Mouse (Mus musculus): Measurements from ENCODE around the gene Hoxa3.
A peak's percentile ranks its signal among the peaks of the same experiment; 100 is the strongest.

Hoxa3 gene

DNA sequence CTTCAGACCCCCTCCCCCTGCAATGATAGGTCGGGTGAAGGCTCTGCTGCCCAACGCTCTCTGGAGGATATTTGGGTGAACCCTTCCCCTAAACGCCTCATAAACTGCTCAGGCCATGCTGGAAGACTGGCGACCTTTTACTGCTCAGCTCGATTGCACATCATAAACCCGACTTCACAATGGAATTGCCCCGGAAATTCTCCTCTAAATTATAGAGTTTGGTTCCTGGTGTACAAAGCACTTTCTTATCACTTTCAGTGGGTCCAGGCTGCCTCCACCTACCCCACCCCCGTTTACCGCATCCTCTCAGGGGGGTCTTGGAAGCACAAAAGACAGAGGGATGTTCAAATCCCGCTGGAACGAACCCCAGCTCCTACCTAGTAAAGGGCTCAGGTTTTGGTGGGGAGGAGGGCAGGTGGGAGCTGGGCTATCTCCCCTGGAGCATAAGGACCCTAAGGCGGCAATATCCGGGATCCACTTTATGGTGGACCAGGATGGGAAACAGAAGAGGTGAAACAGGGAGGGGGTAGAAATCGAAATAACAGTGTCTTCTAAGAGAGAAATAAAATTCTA, 5.6 kb upstream of the Hoxa3 start:
- DNase-seq: no peak

DNA sequence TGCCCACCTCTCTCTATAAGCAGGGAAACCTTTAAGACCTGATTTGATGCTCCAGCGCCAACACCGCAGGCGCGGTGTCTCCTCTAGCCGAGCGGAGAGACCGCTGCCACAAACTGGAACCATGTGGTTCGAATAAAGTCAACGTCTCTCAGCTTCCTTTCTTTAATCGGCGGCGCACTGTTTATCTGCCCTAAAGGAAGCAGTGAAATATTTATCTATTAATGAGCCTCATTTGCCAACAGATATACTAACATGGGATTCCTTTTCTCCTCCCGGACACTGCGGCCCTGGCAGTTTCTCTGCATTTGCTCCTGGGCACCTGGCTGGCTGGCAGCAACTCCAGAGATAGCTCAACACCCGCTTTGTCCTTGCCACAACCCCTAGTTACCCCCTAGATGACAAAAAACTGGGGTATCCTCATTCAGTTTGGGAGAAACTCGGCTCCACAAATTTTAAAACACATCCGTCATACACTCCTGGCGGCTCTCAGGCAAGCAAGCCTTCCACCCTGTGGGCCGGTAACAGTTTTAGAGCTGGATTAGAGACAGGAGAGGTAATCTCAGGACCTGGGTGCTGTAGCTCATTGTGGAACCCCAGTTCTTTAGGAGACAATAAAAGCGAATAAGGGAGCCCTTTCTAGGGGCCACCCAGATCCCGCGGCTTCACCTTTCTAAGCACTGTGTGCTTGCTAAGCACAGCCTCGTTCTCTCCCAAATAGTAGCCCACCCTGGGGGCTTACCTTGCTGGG, 4.9 kb upstream of the Hoxa3 start:
- DNase-seq: peak in 1 of 2 experiments; percentile 60

- no peak for DNase-seq
These were observed 4.3 kb upstream of the Hoxa3 start for GRCm38 (mm10) chr6:52217459-52217768.

DNA sequence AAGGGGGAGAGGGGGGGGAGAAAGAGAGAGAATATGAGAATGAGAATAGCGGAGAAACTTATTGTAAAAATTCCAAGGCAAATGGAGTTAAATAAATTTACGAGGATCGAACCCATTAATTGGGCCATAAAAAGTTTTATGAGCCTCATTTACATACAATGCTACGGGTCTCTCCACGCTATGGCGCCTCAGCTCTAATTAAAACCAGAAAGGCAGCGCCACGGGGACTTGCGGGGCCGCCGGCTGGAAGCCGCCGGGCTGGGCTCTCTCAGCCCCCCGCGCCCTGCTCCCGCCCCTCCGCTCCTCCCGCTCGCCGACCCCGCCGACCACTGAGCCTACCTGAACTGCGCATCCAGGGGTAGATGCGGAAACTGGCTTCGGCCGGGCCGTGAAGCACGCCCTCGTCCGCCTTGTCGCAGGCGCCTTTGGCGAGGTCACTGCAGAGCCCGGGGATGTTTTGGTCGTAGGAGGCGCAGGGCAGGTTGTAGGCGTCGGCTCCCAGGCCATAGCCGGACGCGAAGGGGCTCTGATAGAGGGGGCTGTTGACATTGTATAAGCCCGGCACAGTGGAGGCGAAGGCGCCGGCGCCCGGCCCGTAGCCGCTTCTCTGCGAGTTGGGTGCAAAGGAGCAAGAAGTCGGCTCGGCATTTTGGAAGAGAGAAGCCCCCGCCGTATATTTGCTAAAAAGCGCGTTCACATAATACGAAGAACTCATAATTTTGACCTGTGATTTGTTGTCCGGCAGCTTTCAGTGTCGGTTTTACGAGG, 3.7 kb upstream of the Hoxa3 start:
- peak in 1 of 2 experiments; percentile 50 for DNase-seq

DNA sequence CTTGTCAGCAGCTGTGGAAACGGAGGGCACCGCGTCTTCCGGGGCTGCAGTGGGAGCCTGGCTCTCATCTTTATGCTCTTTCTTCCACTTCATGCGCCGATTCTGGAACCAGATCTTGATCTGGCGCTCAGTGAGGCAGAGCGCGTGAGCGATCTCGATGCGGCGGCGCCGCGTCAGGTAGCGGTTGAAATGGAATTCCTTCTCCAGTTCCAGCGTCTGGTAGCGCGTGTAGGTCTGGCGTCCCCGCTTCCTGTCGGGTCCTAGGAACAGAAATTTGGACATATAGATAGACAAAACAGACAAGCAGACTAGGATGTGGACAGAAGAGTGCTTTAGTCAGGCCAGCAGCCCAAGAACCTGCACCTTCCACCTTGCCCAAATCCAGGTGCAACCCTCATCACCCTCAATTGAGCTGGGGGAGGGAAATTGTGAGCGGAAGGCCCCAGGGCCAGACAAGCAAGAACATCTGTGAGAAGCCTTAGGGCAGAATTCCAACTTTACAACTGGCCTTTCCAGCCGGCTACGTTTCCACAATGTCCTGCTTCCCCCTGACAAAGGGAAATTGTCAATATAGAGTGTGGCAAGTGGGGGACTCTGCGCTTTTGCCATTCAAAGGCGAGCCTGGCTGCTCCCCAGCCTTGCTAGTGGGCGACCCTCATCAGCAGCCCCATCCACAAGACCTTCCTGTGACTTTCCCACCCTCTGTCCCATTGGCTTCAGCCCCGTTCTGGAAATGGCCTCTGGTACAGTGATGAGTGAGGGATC, 2.8 kb upstream of the Hoxa3 start:
- peak in 1 of 2 experiments; percentile 5 for DNase-seq

- DNase-seq: peak in 1 of 2 experiments; percentile 14
These were observed 1.9 kb upstream of the Hoxa3 start for GRCm38 (mm10) chr6:52215070-52215469.

- DNase-seq: peak in 1 of 2 experiments; percentile 10
These were observed 1.1 kb upstream of the Hoxa3 start for GRCm38 (mm10) chr6:52214271-52214670.

- no peak for DNase-seq
These were observed 499 bp downstream of the Hoxa3 start for GRCm38 (mm10) chr6:52212556-52213118.

GRCm38 (mm10) chr6:52211961-52212360, 1.2 kb downstream of the Hoxa3 start:
- peak; percentile 16 to 38 for DNase-seq

- peak; percentile 85 to 87 for DNase-seq
These were observed 1.8 kb downstream of the Hoxa3 start for GRCm38 (mm10) chr6:52211170-52211935.

GRCm38 (mm10) chr6:52209685-52210046, 3.5 kb downstream of the Hoxa3 start:
- DNase-seq: peak in 1 of 2 experiments; percentile 20

- peak in 1 of 2 experiments; percentile 17 for DNase-seq
These were observed 4.1 kb downstream of the Hoxa3 start for GRCm38 (mm10) chr6:52208868-52209684.

GRCm38 (mm10) chr6:52208072-52208867, 4.9 kb downstream of the Hoxa3 start, which contains the start of gene Hoxa6:
Hoxa6 (minus strand) TSS chr6:52208722.
- DNase-seq: peak; percentile 35 to 36

DNA sequence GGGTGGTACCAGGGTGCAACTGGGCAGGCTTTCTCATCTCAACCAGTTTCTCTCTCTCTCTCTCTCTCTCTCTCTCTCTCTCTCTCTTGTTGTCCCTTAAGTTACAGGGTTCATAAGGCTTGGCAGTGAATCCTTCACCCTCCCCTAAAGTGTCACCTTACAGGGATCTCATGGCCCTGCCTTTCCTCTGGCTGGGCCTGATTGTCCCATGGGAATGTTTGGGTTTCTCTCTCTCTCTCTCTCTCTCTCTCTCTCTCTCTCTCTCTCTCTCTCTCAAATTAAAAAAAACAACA, 5.5 kb downstream of the Hoxa3 start:
- no peak for DNase-seq

DNA sequence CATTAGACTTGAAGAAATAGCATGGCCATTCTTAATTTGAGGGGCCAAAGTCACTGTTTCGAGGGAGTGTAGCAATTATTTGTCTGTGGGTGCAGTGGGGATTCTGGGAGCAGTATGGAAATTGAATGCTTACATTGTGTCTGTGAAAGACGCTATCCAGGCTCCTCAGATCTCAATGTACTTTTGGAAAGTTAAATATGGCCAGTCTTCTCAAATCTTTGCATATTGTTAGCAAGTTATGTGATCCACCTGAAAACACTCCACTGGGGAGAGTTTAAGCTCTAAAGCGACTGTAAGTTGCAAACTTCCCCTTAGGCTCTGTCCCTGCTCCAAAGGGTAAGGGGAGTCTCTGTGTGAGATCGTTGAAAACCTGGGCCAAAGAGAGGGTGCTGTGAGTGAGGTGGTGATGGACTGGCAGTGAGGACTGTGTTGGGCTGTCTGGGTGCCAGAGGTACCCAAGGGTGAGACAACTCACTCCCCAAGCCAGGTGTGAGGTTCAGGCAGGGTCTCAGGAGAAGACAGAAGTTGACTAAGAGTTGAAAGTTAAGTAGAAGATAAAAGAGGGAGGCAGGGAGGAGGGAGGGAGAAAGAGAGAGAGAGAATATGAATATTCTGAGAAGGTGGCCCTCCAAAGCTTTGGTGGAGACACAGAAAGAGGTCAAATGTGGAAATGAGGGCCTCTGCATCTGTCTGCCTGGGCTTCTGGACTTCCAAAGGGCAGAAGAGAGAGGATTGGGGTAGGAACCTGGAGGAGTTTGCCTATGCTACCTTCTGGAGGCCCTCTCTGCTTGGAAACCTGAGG, 6.1 kb downstream of the Hoxa3 start:
- DNase-seq: no peak

DNA sequence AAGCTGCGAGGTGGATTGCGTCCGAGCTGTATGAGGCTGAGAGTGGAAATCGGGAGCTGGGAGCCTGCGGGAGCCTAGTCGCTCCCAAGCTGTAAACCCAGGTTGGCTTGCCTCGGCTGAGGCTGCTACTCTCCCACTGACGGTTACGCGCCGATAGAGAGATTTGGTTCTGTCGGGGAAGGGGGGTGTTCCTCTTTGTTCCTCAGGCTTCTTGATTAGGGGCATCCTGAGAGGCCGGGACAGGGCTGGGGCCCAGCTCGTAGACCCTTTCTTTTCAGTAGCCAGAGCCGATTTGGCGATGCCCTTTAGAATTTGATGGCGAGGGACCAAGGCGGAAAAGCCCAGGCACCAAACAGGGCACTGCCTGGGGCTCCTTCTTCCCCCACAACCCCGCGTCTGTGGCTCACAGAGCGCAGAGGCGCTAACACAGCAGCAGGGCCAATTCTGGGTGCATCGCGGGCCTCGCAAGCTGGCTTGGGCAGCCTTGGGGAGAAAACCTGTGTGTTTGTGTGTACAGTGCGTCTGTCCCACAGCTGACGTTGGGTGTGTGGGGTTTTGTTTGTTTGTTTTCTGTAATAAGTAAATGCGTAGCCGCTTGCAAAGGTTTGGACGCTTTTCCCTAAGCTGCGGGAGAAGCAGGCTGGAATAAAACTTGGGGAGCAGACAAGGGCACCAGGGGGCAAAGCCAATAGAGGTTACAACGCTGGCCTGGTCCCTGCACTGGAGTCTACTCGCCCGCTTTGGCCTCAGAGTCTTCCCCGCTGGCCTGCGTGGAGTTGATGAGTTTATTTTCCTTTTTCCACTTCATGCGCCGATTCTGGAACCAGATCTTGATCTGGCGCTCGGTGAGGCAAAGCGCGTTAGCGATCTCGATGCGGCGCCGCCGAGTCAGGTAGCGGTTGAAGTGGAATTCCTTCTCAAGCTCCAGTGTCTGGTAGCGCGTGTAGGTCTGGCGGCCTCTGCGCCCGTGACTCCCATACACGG, 7.2 kb downstream of the Hoxa3 start:
- peak in 1 of 2 experiments; percentile 36 for DNase-seq

DNA sequence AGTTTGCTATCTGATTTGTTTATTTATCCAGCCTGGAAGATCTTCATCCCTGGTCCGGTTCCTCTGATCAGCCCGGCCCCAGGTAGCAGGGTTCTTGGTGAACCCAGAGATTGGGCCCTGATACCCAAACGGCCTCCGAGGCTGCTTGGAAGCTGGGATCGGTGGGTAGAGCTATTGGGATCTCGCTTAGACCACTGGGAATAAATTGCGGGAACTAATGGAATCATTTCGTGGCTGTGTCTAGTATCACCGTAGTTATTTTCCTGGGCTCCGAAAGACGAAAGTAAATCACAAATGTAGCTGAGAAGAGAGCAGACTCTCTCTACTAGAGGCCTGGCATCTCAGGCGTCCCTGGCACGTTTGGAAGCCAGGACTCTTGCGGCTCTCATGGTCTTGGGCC, 7.9 kb downstream of the Hoxa3 start:
- DNase-seq: peak in 1 of 2 experiments; percentile 36

Data from cerebellum, postnatal 10 days (tissue).